Mouse (Mus musculus): Measurements from ENCODE around the gene Fbxl5. TPM values are rescaled to one million over a fixed set of nuclear protein-coding genes. Genes with fewer than 3 reads are reported as not detected.
A peak's percentile ranks its signal among the peaks of the same experiment; 100 is the strongest.

Fbxl5 gene
- total RNA-seq, 2 experiments from 2014 or later: 31.5 to 38.6 TPM

DNA sequence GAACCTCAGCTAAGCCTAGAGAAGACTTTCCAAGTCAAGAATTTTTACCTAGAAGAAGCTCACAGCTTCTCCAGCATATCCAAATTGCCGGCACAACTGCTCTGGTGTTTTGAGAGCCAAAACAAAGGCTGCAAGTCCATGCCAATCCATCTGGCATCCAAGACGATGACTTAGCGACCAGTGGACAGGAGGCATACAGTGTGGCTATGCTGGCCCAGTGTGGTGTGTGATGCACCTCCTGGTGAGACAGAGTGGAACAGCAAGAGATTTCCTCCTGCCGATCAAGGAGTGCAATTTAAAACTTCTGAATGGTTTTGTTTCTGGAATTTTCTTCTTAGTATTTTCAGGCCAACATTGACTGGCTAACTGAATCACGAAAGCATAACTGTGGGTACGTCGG, 15.2 kb upstream of the Fbxl5 start:
- DNase-seq (ENCODE audit: low spot score): no peak

DNA sequence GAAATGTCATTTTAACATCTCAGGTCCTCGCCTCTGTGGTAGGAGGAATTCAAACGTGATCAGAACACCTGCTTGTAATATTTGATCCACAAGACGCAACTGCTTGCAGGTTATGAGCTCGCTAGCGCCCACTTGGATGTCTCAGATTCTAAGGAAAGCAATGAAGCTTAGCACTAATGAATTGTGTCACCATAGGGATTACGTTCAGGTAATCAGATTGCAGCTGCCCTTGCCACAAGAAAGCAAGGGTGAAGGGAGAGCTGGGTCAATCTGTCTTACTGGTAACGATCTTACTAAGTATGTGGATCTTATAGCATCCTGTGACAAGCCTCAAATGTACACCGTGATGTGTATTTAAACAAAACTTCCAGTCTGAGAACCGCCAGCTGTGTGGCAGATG, 5.9 kb upstream of the Fbxl5 start:
- DNase-seq (ENCODE audit: low spot score): no peak

DNA sequence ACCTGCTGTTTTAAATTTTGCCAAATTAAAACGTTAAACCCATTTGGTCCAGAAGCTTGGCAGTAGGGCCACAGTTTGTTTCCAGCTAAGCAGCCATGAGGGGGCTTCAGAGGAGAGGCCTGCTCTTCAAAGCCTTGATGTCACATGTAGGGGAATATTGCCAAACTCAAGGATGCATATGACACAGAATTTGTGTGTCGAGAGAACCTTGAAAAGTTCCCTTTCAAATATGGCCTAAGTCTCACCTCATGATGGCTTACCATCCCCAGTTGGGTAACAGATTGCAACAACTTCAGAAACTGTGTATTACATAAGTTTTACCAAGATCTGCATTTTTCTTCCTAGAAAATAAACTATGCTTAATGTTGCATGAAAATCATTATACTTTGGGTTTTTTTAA, 5.4 kb upstream of the Fbxl5 start:
- DNase-seq (ENCODE audit: low spot score): no peak

DNA sequence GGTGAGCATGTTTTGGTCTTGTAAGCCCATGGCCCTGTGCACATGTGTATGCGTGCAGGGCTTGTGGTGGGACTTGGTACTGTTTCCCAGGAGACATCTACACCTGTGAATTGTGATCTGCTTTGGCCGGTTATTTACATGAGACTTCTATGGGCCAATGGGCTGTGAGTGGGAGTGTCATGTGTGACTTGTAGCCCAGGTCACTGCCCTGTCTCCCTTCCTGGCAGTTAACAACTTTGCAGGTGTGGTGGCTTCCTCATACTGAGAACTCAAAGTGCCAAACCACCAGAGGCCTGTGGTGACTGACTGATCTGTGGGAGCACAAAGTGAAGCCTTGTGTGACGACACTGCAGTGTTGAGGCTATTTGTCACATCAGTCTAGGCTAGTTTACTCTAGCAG, 3.1 kb upstream of the Fbxl5 start:
- no peak for DNase-seq (ENCODE audit: low spot score)

DNA sequence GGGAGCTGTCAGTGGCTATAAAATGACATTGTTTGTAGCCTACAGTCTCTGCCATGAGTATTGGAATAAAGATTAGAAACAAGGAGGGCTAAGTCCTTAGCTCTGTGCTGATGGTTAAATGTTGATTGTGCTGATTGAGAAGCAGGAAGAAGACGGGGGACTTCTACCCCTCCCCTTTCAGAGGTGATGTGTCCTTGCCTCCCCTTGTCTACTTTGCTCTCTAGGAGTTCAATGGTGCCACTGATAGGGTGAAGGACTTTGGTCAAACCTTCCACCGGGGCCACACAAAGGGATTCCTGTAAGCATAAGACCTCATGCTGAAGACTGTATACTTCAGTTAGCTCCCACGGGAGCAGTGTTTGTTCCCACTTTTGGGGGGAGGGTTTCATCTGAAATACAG, 1.4 kb upstream of the Fbxl5 start:
- no peak for DNase-seq (ENCODE audit: low spot score)

DNA sequence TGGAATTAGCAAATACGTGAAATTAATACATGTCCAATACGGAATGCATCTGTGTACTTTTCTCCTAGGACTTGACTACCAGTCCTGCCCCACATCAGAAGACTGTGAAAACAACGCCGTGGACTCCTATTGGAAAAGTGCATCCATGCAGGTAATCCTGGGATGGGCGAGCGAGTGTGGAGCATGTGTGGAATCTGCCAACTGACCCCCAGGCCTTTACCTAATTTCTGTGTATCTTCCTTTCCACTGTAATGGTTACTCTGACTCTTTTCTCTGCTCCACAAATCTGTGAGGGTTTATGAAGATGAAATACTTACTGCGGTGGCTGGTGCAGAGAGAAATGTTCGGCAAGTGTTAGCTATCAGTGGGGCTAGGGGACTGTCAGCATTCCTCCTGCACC, 761 bp upstream of the Fbxl5 start:
- DNase-seq (ENCODE audit: low spot score): no peak

DNA sequence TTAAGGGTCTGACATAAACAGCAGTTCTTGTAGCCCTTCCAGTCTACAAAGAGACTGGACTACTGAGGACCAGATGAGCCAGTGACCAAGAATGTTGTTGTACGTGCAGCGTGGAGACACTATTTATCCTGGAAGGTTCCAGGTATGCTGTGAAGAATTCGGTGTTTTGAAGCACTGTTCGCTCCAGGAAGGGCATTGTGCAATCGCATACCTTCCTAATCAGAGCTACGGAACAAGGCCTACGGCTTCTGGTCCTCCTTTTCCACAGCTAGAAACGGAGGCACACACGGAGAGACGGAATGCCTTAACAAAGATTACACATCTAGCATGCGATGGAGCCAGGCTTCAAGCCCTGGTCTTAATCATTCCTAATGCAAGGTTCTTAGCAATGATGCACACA, 653 bp downstream of the Fbxl5 start:
- DNase-seq (ENCODE audit: low spot score): no peak

DNA sequence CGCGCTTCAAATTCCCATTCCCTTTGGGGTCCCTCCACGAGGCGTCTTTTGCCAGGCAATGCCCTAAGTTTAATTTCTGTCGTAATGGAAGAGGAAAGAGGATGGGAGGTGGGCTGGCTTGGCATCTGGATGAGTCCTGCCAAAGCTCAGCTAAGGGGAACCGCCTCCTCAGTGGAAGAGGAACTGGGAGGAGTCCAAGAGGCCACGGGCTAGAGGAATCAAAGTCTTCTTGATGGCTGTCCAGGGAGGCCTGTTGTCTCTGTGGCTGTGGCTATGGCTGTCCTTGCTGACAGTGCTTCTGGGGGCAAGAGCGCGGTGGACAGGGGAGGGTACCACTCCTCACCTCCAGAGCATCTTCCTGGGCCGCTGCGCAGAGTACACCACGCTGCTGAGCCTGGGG, 2.7 kb downstream of the Fbxl5 start, which contains the start of gene Bst1:
Gene Bst1, plus strand, starts transcription at position 191 of the 400 bp plus-strand sequence.
- DNase-seq (ENCODE audit: low spot score): no peak

DNA sequence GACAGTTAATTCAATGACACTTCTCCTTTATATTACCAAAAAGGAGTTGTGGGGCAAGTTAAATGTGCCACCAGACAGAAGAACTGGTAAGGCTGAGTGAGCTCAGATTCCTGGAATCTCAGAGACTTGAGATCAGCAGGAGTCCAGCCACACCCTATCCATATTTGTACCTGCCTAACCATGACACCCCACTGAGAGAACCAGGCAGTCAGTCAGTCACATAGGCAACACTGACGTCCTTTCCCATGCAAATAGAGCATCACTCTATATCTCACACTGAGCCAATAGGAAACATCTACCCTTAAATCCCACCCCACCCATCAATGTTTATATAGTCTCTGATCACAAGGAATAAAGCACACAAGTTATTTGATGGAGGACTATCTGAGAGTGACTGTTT, 5.7 kb downstream of the Fbxl5 start:
- no peak for DNase-seq (ENCODE audit: low spot score)

DNA sequence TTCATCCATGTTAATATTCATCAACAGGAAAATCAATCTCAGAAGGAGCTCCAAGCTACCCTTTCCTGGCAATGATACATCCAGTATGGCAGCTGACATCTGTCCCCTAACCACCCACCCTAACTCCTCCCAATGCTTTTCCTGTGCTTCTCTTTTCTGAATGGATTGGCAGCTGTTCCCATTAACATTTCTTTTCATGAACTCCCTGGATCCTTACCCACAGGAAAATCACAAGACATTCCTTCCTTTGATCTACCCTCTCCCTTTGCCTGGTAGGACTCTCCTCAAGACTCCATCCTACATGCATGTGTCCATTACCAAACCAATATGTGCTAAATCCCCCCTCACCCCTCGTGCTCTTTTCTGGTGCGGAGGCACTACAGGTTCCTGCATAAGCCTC, 6.9 kb downstream of the Fbxl5 start:
- no peak for DNase-seq (ENCODE audit: low spot score)

DNA sequence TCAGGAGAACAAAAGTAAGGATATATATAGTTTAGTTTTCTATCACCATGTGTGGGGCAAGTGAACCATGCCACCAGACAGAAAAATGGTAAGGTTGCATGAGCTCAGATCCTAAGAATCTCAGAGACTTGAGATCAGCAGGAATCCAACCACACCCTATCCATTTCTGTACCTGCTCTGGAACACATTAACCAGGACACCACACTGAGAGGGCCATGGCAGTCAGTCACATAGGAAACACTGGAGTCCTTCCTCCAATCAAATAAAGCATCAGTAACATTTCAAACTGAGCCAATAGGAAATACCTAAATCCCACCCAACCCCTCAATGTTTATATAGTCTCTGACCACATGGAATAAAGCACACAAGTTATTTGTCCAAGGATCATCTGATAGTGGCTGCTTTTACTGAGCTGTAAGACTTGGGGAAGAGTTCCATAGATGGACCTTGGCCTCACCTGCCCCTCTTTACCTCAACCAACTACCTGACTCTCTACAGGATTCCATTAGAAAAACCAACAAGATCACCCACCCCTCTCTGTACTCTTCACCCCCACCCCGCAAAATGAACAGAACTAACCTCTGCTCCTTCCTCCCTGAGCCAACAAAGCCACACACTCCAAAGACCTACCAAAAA, 10.9 kb downstream of the Fbxl5 start:
- DNase-seq (ENCODE audit: low spot score): no peak

DNA sequence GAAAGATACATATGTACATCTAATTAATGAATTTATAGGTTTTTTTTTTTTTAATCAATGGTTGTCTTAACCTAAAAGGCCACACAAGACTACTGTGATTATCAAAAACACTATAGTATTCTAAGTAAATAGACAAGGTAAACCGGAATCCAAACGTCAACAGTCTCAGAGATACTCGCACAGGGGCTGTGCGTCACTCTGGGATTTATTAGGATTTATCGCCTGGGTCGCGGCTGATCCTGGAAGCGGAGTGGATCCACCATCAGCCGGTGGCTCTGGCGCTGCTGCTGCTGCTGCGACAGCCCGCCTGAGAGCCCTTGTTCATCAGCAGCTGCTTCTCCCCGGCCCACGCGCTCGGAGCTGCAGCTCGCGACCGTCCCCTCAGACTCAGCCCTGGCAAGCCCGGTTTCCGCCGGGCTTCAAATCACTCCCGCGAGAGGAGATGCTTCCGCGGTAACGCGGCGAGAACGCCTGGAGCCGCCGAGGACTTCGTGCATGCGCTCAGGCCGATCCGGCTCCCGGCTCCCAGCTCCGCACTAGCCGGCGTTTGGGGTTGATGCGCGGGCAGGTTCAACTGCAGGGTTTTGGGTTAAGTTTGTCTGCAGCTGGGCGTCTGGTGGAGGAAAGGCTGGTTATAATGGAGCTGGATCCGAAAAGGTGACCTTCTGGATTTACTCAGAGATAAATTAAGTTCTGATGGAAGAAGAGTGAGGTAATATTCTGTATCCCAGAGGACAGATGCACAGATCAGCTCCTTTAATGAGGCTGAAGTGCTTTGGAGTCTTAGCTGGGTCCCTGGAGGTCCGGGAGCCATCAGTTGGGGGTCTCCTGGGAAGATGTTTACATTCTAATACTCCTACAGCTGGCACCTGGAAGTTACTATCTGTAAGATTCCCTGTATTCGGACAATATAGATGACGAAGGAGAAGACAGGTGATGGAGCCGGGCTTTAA, 13.4 kb downstream of the Fbxl5 start:
- peak; percentile 61 for DNase-seq (ENCODE audit: low spot score)

DNA sequence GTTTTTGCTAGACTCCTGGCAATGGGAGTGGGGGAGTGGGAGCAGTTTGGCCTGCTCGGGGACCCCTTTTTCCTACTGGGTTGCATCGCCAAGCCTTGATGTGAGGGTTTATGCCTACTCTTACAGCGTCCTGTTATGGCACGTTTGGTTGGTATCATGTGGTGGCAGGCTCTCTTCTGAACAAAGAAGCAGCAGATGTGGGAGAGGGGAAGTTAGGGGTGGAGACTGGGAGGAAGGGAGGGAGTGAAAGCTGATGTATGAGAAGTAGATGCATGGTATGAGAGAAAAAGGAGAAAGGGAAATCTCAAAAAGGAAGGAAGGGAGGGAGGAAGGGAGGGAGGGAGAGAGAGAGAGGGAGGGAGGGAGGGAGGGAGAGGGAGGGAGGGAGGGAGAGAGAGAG, 14.5 kb downstream of the Fbxl5 start:
- DNase-seq (ENCODE audit: low spot score): no peak

DNA sequence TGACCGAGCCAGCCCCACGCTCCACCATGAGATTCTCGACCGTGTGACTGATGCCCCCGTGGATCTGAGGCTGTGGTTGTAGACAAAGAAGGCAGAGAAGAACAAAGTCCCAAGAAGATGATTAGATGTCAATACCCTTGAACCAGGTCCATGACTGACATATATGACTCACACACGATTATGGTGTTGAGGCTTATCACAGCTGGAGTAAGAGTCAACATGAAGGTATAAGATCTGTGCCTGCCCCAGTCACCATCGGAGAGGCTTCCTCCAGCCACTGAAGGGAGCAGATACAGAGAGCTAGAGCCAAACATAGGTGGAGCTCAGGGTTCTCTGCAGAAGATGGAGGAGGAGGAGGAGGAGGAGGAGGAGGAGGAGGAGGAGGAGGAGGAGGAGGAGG, 15.1 kb downstream of the Fbxl5 start:
- DNase-seq (ENCODE audit: low spot score): no peak

DNA sequence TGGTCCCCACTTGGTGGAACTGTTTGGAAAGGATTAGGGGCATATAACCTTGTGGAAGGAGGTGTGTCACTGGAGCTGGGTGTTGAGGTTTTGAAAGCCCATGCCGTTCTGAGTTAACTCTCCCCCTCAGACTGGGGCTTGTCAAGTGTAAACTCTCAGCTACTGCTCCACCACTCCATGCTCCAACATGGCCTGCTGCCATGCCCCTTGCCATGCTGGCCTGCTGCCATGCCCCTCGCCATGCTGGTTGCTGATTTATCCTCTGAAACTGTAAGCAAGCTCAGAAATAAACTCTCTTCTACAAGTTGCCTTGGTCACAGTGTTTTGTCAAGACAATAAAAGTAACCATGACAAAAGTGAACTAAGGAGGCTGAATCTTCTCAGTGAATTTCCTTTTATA, 16.0 kb downstream of the Fbxl5 start:
- DNase-seq (ENCODE audit: low spot score): no peak

DNA sequence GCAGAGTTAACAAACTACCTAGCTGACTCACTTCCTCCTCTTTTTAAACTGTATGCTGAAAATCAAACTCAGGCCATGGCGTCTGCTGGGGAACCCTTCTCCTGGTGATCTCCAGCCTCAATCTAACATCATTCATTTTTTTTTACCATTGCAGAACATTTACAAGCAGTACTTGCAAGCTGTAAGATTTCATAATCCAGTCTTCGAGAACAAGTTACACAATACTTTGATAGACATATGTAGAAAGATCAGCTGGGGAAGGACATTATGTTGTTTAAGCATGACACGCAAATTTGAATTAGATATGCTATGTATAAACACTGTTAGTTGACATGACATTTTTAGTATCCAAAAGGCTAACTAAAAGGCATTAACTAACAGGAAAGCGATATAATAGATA, 19.6 kb downstream of the Fbxl5 start:
- DNase-seq (ENCODE audit: low spot score): no peak

DNA sequence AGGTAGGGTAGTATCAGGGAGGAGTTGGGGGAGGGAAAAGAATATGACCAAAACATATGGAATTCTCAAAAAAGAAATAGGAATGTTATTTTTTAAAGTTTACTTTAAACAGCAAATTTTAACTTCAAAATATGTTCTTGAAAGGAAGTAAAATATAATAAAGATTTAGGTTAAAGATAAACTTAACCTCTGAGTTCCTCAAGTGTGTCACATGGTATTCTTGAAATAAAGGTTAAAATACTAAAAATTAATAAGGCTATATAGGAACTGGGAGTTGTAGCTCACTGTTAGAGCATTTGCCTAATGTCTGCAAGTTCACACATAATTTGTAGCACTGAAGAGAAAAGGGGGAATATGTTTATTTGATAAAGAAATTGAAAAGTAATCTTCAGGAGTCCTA, 20.2 kb downstream of the Fbxl5 start:
- DNase-seq (ENCODE audit: low spot score): no peak

DNA sequence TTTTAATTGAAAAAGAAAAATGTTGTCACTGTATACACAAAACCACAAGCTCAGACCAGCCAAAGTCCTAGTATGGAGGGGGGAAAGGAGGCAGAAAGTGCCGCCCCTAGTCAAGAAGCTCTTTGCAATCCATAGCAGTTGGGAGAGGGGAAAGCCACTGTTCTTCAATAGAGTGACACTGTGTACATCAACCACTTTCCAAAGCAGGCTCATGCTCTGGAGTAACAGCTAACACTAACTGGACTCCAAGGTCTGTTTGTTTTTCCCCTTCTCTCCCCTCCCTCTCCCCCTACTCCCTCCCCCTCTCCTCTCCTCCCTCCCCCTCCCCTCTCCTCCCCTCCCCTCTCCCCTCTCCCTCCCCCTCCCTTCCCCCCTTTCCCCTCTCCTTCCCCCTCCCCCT, 20.7 kb downstream of the Fbxl5 start:
- no peak for DNase-seq (ENCODE audit: low spot score)

DNA sequence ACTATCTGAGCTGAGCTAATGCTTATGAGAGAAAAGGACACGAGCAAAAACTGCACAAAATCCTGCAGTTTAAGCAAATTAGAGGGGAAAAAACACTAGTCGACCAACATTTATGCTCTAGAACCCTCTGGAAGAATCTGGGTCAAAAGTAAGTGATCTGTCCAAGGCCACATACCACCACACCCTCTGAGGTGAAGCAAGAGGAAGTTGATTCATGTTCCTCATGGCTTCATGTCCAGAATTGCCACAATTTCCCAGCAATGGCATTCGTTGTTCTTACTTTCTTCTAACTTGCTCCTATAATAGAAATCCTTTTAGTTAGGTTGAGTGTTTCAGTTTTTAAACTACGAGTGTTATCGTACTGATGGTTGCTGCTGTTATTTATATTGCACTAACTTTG, 21.9 kb downstream of the Fbxl5 start:
- DNase-seq (ENCODE audit: low spot score): no peak

DNA sequence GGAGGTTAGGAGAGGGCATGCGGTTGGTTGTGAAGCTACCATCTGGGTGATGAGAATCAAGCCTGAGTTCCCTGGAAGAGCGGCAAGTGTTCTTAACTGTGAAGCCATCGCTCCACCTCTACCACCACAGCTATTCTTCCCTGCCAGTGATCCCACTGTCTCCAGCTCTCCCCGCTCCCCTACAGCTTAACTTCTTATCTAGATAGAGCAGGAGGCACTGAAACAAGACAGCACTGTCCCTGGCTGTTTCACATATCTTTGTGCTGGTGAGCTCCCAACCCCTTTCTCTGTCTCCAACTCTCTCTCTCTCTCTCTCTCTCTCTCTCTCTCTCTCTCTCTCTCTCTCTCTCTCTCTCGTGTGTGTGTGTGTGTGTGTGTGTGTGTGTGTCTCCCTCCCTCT, 29.1 kb downstream of the Fbxl5 start:
- DNase-seq (ENCODE audit: low spot score): no peak

DNA sequence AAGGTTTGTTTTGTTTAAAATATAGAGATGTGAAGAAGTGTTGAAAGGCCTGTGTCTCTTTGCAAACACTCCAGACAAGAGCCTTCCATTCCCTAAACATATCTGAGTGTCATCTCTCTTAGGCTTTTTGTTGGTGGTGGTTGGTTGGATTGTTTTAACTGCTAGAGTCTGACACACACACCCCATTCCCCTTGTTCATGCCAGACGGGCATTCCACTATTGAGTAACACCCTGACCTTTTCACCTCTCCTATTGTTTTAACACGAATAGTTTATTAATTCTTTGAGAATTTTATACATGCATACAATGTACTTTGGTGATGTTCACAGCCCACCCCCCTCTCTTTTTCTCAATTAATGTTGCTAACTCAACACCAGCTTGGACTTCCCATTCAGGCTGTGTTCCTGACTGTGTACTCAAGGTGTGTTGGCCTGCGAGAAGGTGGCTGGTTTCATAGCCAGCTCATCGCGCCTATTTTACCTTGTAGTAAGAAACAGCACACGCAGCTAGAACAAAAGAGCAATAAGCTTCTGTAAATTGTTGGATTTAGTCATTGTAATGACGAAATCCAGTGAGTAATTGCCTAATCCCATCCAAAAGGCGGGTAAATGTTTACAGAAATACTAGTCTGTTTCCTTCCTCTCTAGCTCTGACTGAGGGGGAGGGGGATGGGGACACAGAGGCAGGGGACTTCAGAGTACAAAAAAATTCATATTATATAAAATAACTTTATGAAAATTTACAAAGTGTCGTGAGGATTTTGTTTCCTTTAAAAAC, 33.3 kb downstream of the Fbxl5 start:
- DNase-seq (ENCODE audit: low spot score): no peak

DNA sequence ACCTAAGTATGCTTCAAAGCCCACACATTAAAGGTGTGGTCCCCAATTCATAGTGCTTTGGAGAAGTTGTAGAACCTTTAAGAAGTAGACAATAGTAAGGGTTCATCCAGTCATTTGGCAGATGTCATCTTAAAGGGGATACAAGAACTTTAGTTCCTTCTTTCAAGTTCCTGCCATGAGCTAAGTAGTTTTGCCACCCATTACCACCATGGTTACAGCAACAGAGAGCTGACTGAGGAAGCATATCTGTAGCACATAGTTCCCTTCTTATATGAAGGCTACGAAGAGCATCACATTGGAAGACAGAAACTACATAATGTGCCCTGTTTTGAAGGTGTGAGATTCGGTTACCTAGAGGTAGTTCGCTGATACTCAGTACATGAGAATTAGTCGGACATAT, 34.8 kb downstream of the Fbxl5 start:
- no peak for DNase-seq (ENCODE audit: low spot score)

Data from gastrocnemius, adult 18-20 months (tissue).